Mouse (Mus musculus) liver, embryonic 13.5 days (tissue): ENCODE results near the gene Map4k3. TPM values are rescaled to one million over a fixed set of nuclear protein-coding genes. Genes with fewer than 3 reads are reported as not detected.
"Not testable (repeated sequence)": the region's sequence is repeated elsewhere in the genome, so short reads cannot be mapped to it uniquely, and the experiment has no call there.

Experiments used
- ATAC-seq: fragments of 200-750 bp; cut with Nextera tagmentation; 2 replicates; pipeline ENCODE4 v1.8.0; 2017; ENCODE audit warnings: low read depth, mild to moderate bottlenecking, moderate number of reproducible peaks, moderate library complexity
- DNase-seq: peaks from one replicate; pipeline ENCODE4 v3.0.0; 2022
- H3K27ac ChIP-seq: fragments of 300-500 bp; sonication (generic); 2 replicates; pipeline ENCODE4 v1.5.1; 2015; ENCODE audit warnings: moderate library complexity, mild to moderate bottlenecking, inconsistent platforms
- H3K27me3 ChIP-seq: fragments of 300-500 bp; sonication (generic); 2 replicates; pipeline ENCODE4 v1.6.1; 2015; ENCODE audit warnings: mild to moderate bottlenecking, inconsistent platforms
- H3K36me3 ChIP-seq: fragments of 300-500 bp; sonication (generic); 2 replicates; pipeline ENCODE4 v1.6.1; 2015; ENCODE audit warnings: mild to moderate bottlenecking, inconsistent platforms
- H3K4me1 ChIP-seq: fragments of 300-500 bp; sonication (generic); replicated peaks from 2 replicates; pipeline ENCODE4 v1.6.1; 2015; ENCODE audit warnings: inconsistent platforms
- H3K4me2 ChIP-seq: fragments of 300-500 bp; sonication (generic); 2 replicates; pipeline ENCODE4 v1.6.1; 2015; ENCODE audit warnings: inconsistent platforms, mild to moderate bottlenecking, moderate library complexity
- H3K4me3 ChIP-seq: fragments of 300-500 bp; sonication (generic); replicated peaks from 2 replicates; pipeline ENCODE4 v1.5.1; 2015; ENCODE audit warnings: mild to moderate bottlenecking, inconsistent platforms
- H3K9ac ChIP-seq: fragments of 300-500 bp; sonication (generic); 2 replicates; pipeline ENCODE4 v1.6.1; 2015; ENCODE audit warnings: mild to moderate bottlenecking, inconsistent platforms
- H3K9me3 ChIP-seq: fragments of 300-500 bp; sonication (generic); replicated peaks from 2 replicates; pipeline ENCODE4 v1.6.1; 2016; ENCODE audit warnings: inconsistent platforms
- WGBS: fragments of 180-500 bp; shearing (Covaris S2); methylation state at CpG from one replicate; pipeline ENCODE4 v1.1.7; 2015; ENCODE audit not compliant: insufficient replicate concordance; 5-methylcytosine and 5-hydroxymethylcytosine counted together
- polyA plus RNA-seq: library from polyadenylated mRNA; unstranded; fragments of >200 nt; fragmentation: Nextera tagmentation; extraction: Ambion mirVana; gene quantifications from 2 replicates; pipeline ENCODE4 v1.2.1, GENCODE M21; 2015

Map4k3 gene
- polyA plus RNA-seq, 1 experiment from 2014 or later, result 3.3 TPM

DNA sequence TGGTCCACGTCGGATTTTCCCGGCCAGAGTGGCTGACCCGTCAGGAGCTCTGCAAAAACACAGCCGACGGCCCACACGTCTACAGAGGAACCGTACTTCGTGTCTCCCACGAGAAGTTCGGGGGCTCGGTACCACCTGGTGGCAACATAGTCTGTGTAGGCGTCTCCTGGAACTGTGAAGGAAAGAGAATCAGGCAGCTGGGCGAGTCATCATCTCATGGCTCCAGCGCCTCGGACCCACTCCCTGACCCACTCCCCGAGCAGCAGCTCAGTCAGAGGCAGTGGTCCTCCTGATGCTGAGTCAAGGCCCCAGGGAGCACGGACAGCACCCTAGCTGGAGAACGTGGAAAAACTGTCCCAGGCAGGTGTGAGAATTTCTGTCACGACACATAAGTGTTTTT lies 184.6 kb downstream of the Map4k3 start:
- Histone ChIP-seq H3K9me3 (no peaks in the 10 kb centered on the region), H3K4me2 (no peak overlapping the region), H3K36me3 (no peaks in the 10 kb centered on the region), H3K27ac (no peak overlapping the region), H3K4me1 (no peaks in the 10 kb centered on the region), H3K27me3 (no peaks in the 10 kb centered on the region), H3K4me3 (no peak overlapping the region), H3K9ac (no peak overlapping the region)
- 80% methylated on average over 20 of the region's 20 CpGs for WGBS
- no peak for ATAC-seq
- no peak for DNase-seq

DNA sequence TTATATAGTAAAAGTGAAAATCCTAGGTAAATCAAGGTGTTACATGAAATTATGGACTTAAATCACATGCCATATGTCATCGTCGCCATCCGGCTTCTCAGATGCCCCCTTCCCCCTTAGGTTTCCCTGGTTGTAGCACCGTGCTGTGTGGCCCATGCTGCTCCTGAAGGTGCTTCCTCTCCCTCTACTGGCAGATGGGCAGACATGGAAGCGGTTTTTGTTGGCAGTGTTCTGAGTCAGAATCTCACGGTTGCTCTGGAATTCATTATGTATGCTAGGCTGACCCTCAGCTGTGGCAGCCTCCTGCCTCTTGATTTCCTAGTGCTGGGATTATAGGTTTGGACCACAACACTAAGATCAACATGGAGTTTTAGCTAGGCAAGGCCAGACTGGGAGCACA lies 191.1 kb downstream of the Map4k3 start:
- Histone ChIP-seq H3K27ac (no peak overlapping the region), H3K27me3 (no peaks in the 10 kb centered on the region), H3K4me1 (no peaks in the 10 kb centered on the region), H3K4me3 (no peak overlapping the region), H3K36me3 (no peaks in the 10 kb centered on the region), H3K9ac (no peak overlapping the region), H3K9me3 (no peaks in the 10 kb centered on the region), H3K4me2 (no peak overlapping the region)
- 58% methylated on average over 6 of the region's 6 CpGs for WGBS
- no peak for ATAC-seq
- DNase-seq, result no peak

DNA sequence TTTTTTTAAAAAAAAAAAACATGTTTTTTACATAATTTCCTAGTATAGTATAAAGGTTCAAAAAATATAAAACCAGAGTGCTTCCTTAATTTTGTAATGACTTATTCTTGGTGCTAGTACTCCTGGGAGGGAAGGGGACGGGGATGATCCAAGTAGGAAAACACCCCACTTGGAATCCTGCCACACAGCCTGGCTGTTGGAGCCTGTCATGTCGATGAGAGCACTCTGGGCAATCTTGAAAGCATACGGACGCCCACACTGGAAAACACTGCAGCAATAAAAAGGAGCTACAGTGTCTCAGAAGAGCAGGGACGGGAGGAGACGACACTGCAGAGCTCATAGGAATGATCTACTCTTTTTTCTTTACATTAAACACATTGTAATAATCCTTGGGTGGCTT lies 192.7 kb downstream of the Map4k3 start:
- DNase-seq (no peak), ATAC-seq (no peak)
- Histone ChIP-seq H3K27me3 (no peaks in the 10 kb centered on the region), H3K36me3 (no peaks in the 10 kb centered on the region), H3K4me3 (no peak overlapping the region), H3K27ac (no peak overlapping the region), H3K9me3 (no peaks in the 10 kb centered on the region), H3K4me1 (no peaks in the 10 kb centered on the region), H3K9ac (no peak overlapping the region), H3K4me2 (no peak overlapping the region)
- WGBS, result 61% methylated on average over 6 of the region's 6 CpGs

DNA sequence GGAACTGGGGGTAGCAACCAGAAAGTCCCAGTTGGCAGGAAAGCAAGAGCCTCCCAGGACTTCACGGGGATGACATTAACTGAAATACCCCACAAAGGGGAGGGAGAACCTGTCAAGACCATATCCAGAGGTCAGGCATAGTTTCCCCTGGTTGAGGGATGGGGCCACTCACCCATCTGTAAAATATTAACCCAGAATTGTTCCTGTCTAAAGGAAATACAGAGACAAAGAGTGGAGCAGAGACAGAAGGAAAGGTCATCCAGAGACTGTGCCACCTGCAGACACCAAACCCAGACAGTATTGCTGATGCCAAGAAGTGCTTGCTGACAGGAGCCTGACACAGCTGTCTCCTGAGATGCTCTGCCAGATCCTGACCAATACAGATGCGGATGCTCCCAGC lies 196.9 kb downstream of the Map4k3 start:
- H3K9me3 ChIP-seq, H3K9ac ChIP-seq, H3K27ac ChIP-seq, H3K36me3 ChIP-seq, DNase-seq, H3K4me3 ChIP-seq, H3K27me3 ChIP-seq, H3K4me2 ChIP-seq, H3K4me1 ChIP-seq, ATAC-seq: not testable (repeated sequence)
- 32% methylated on average over 2 of the region's 2 CpGs for WGBS

Other genes with a start within 250 kb of the Map4k3 start
- gene Sos1, start 248.0 kb downstream of the Map4k3 start, polyA plus RNA-seq, result 1.1 TPM in 2 replicates
- 0.15 and 0.22 TPM in 2 replicates for gene Cdkl4, start 150.7 kb downstream of the Map4k3 start, polyA plus RNA-seq
- gene Tmem178, start 216.1 kb upstream of the Map4k3 start, polyA plus RNA-seq, result 0.50 and 0.51 TPM in 2 replicates